Mouse (Mus musculus) myocyte (in vitro differentiated cells): ENCODE measurements around the gene Map3k13.
"Not testable (repeated sequence)": the region's sequence is repeated elsewhere in the genome, so short reads cannot be mapped to it uniquely, and the experiment has no call there.

Experiments
- CEBPB ChIP-seq: IDR thresholded peaks from 2 replicates; pipeline ENCODE4 v1.6.1; 2011; ENCODE audit warnings: mild to moderate bottlenecking, moderate library complexity; ENCODE audit not compliant: poor library complexity, insufficient read depth, severe bottlenecking
- E2F4 ChIP-seq: IDR thresholded peaks from one replicate; pipeline ENCODE4 v1.6.1; 2011; ENCODE audit warnings: mild to moderate bottlenecking, control low read depth, moderate library complexity; ENCODE audit not compliant: insufficient read depth
- MAX ChIP-seq: IDR thresholded peaks from one replicate; pipeline ENCODE4 v1.6.1; 2011; ENCODE audit warnings: low read depth, mild to moderate bottlenecking, control low read depth
- MYOD1 ChIP-seq, 3 experiments: IDR thresholded peaks; one replicate each; pipeline ENCODE4 v1.6.1; 2011; ENCODE audit warnings: control low read depth in 2 of 3, low read depth in 2 of 3, mild to moderate bottlenecking in 2 of 3, moderate library complexity in 1 of 3; ENCODE audit not compliant: insufficient read length in 2 of 3, control insufficient read depth in 1 of 3
- MYOG ChIP-seq, 3 experiments: IDR thresholded peaks; one replicate each; pipeline ENCODE4 v1.6.1; 2011; ENCODE audit warnings: control low read depth in 2 of 3, low read depth in 2 of 3, mild to moderate bottlenecking in 2 of 3; ENCODE audit not compliant: insufficient read length in 2 of 3, control insufficient read depth in 1 of 3, insufficient read depth in 1 of 3
- POLR2A ChIP-seq: IDR thresholded peaks from one replicate; pipeline ENCODE4 v1.6.1; 2011; ENCODE audit warnings: low read depth, mild to moderate bottlenecking, control low read depth, moderate library complexity; ENCODE audit not compliant: insufficient read length
- POLR2AphosphoS2 ChIP-seq: IDR thresholded peaks from one replicate; pipeline ENCODE4 v1.6.1; 2011; ENCODE audit warnings: low read depth, control low read depth; ENCODE audit not compliant: insufficient read length
- SRF ChIP-seq: IDR thresholded peaks from one replicate; pipeline ENCODE4 v1.6.1; 2011; ENCODE audit warnings: low read depth; ENCODE audit not compliant: control insufficient read depth, insufficient read length
- TCF12 ChIP-seq: IDR thresholded peaks from one replicate; pipeline ENCODE4 v1.6.1; 2011; ENCODE audit warnings: mild to moderate bottlenecking, control low read depth; ENCODE audit not compliant: poor library complexity, insufficient read depth, severe bottlenecking
- USF1 ChIP-seq: IDR thresholded peaks from one replicate; pipeline ENCODE4 v1.6.1; 2011; ENCODE audit warnings: low read depth, mild to moderate bottlenecking, control low read depth, moderate library complexity

GRCm38 (mm10) chr16:21807786-21808185, 13.6 kb downstream of the Map3k13 start:
- not testable (repeated sequence) for TF ChIP-seq CEBPB; MAX; E2F4; POLR2A; TCF12; MYOG (IDR thresholded peaks at IDR 0.05; ENCODE audit: control insufficient read depth in 1 of 3, insufficient read depth in 1 of 3, insufficient read length in 2 of 3, low read depth in 2 of 3); SRF; USF1; POLR2AphosphoS2; MYOD1 (IDR thresholded peaks at IDR 0.05; ENCODE audit: control insufficient read depth in 1 of 3, insufficient read length in 2 of 3, low read depth in 2 of 3)
